Mouse (Mus musculus) skeletal muscle tissue, postnatal 0 days (tissue): Measurements from ENCODE around the gene Gpr142. TPM values are rescaled to one million over a fixed set of nuclear protein-coding genes. Genes with fewer than 3 reads are reported as not detected.

Experiments
- polyA plus RNA-seq: library from polyadenylated mRNA; unstranded; fragments of >200 nt; fragmentation: Nextera tagmentation; extraction: Ambion mirVana; gene quantifications from 2 replicates; pipeline ENCODE4 v1.2.1, GENCODE M21; 2015

The Gpr142 gene
- not detected in 2 replicates for polyA plus RNA-seq

GRCm38 (mm10) chr11:114798624-114799023 lies at the start of gene Gpr142:
Gene Gpr142, plus strand, starts transcription at chr11:114798924.

GRCm38 (mm10) chr11:114764820-114765818 lies 33.6 kb upstream of the Gpr142 start, which contains the start of gene Kif19a:
Gene Kif19a, plus strand, starts transcription at chr11:114765388.

GRCm38 (mm10) chr11:114795848-114796322 lies 2.8 kb upstream of the Gpr142 start, which contains the start of gene Btbd17:
Gene Btbd17, minus strand, starts transcription at chr11:114795945.

GRCm38 (mm10) chr11:114850452-114851268 lies 51.9 kb downstream of the Gpr142 start, which contains the start of gene Gprc5c:
Gene Gprc5c, plus strand, starts transcription at chr11:114851152.

Other genes starting within 250 kb of the Gpr142 start
- 753 and 774 TPM in 2 replicates for gene Rpl38, start 130.4 kb upstream of the Gpr142 start, polyA plus RNA-seq
- 67.6 and 69.5 TPM in 2 replicates for gene Ttyh2, start 123.5 kb upstream of the Gpr142 start, polyA plus RNA-seq
- gene Dnaic2, start 71.5 kb upstream of the Gpr142 start, polyA plus RNA-seq, result 1.1 and 1.2 TPM in 2 replicates
- gene Kif19a, start 33.5 kb upstream of the Gpr142 start, polyA plus RNA-seq, result 0.41 and 0.81 TPM in 2 replicates
- 1.4 and 1.9 TPM in 2 replicates for gene Btbd17, start 3.0 kb upstream of the Gpr142 start, polyA plus RNA-seq
- 37.8 and 38.2 TPM in 2 replicates for gene Gprc5c, start 52.2 kb downstream of the Gpr142 start, polyA plus RNA-seq
- 1.3 and 2.7 TPM in 2 replicates for gene Cd300a, start 91.1 kb downstream of the Gpr142 start, polyA plus RNA-seq
- gene Cd300lb, start 135.5 kb downstream of the Gpr142 start, polyA plus RNA-seq, result 0.40 and 0.62 TPM in 2 replicates
- not detected in 2 replicates for gene Cd300c, start 170.2 kb downstream of the Gpr142 start, polyA plus RNA-seq
- gene Cd300ld, start 191.0 kb downstream of the Gpr142 start, polyA plus RNA-seq, result 0.55 and 0.78 TPM in 2 replicates
- gene Cd300c2, start 203.0 kb downstream of the Gpr142 start, polyA plus RNA-seq, result 2.0 and 2.1 TPM in 2 replicates
- gene Cd300ld2, start 217.3 kb downstream of the Gpr142 start, polyA plus RNA-seq, result 0.16 TPM in 1 of 2 replicates, not detected in the other
- gene Cd300ld4, start 228.1 kb downstream of the Gpr142 start, polyA plus RNA-seq, result not detected in 2 replicates
- not detected in 2 replicates for gene Cd300ld5, start 238.8 kb downstream of the Gpr142 start, polyA plus RNA-seq
- gene Cd300ld3, start 249.5 kb downstream of the Gpr142 start, polyA plus RNA-seq, result not detected in 2 replicates